Mouse (Mus musculus) thymus, postnatal 14 days (tissue): ENCODE data around the gene Fdx1.

Source experiments
- DNase-seq: peaks from one replicate; pipeline ENCODE4 v3.0.0; 2021

Gene Fdx1

DNA sequence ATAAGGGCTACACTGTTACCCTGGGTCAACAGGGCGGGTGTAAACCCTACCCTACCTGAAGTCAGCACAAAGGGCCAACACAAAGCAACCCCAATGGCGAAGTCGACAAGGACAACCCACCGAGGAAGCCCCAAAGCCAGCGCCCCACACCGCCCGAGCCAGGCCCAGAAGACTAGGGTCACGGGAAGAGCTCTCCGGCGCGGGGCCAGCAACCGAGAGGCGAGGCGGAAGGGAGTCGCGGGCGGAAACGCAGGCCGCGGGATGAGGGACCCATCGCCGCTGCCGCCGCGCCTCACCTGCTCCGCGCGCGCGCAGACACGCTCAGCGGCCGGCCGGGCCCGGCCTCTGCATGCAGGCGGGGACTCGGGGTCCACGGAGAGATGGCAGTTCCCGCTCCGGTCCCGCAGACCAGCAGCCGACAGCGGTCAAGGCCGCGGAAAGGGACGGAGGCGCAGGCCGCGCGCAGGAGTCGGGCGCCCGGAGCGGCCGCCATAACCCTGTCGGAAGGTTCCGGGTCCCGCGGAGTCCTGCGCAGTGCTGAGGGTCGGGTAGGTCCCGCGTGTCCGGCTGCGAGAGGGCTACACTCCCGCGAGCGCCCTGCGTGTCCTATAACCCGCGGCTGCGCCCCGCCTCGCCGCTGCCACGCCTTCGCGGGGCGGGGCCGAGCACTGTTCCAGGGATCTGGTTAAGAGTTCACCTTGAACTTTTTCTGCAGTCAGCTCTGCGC lies at the start of gene Fdx1:
Fdx1 (minus strand) TSS at position 582 of the 727 bp plus-strand sequence.
- peak; percentile 82 for DNase-seq

DNA sequence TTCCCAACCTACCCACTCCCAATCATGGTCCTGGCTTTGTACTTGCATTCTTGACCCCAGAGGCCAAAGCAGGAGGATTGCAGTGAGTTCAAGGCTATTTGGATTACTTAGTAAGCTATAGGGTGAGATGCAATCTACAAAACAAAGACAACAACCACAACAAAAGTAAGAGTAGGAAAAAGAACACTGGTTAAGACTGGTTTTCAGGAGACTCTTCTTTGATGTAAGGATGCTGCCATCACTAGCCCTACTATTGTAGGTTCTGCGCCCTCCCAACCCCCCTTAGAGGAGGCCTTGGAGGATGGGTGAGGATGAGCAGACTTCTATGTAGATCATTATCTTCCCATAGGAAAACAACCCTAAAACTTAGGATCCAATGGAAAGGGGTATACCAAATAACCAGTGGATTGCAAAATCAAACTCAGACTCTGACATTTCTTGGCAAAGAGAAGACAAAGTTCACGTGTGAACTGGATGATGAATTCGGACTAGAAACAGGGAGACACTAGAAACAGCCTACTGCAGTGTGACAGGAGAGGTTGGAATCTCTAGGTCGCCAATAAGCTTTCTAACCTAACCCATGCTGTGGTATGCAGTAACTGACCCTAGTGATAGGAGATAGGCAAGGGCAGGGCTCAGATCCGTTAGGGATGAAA lies 49.6 kb upstream of the Fdx1 start:
- no peak for DNase-seq

DNA sequence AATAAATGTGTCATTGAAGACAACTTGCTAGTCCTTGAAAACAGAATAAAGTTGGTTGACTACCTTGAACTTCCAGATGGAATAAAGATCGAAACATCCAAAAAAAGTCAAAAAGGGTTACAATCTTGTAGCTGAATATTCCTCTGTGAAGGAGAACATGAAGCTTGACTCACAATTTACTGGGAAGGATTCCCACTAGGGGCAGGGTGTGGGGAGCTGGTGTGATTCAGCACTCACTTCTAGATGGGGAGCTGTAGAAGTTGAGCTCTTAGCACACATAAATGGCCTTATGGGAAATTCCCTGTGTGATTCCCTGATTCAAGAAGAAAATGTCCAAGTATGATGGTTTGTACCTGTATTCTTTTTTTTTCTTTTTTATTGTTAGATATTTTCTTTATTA lies 49.0 kb upstream of the Fdx1 start:
- DNase-seq, result no peak

DNA sequence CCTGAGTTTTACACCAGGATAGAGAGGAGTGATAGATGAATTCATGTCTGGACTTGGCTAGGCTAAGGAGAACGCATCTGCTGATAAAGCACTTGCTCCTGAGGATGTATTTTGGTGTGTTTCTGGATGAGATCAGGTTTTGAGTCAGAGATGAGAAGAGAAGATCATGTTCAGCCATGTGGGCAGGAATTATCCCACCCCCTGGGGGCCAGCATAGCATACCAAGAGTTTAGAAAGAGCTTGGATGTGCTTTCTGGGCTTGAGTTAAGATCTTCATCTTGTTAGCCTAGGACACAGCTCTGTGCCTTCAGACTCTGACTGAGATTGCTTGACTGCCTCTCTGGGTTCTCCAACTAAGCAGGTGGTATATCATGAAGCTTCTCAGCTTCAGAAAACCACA lies 45.2 kb upstream of the Fdx1 start:
- DNase-seq, result no peak

DNA sequence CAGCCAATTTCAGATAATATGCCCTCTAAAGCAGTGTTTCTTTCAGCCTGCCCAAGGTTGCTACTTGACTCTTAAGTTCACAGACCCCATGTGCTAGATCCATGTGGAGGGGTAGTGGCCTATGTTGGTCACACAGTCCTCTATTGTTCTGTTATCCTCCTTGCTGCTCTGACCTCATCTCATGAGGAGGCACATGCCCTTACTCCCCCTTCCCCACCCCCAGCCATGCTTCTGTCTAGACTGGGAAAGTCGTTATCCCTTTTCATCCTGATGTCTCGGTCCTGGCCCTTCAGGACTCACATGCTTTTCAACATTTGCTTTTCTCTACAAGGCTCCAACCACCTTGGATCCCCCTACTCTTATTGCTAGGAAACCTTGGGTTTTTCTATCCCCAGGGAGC lies 44.0 kb upstream of the Fdx1 start:
- DNase-seq, result no peak

DNA sequence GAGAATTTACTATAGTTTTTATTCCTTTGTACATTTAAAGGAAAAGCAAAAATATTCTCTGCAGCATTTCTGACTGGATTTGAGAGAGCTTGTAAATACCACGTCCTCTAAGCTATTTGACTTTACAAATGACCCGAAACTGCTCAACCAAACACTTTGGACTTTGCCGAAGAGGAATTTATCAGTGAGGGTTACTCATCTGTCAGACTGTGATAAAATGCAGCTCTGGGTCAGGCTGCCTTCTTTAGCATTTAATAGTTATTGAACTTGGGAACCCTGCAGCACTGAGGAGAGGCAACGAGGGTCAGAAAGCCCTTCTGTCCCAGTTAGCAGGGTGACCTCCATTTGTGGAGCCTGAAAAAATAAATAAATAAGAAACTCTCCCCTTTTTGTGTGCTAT lies 40.1 kb upstream of the Fdx1 start:
- DNase-seq, result no peak

DNA sequence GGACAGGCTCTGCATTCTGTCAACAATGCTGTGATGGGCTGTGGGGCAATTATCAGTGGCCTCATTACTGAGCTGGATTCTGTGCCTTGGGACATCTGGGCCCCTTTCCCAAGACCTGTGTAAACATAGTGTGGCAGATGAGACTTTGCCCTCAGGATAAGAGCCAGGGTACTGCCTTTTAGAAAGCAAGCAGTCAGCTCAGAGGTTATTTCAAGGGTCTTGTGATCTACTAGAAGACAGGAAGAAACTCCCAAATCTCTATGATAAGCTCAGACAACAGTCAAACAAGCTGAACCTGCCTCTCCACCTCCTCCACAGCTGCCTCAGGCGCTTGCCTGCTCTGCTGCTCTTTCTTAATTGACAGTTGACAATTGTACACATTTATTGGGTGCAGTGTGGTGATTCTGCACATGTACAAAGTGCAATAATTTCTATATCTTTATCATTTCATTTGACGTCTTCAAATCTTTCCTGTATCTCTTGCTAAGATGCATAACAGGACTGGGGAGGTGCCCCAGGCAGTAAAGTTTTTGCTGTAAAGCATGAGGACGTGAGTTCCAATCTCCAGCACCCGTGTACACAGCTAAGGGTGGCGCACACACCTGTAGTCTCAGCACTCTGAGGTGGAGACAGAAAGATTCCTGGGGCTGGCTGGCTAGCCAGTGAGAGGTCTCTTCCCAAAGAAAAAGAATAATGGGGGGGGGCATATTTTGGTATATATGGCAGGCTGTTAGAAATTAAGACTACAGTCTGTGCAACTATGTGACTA lies 32.2 kb upstream of the Fdx1 start:
- DNase-seq, result no peak

DNA sequence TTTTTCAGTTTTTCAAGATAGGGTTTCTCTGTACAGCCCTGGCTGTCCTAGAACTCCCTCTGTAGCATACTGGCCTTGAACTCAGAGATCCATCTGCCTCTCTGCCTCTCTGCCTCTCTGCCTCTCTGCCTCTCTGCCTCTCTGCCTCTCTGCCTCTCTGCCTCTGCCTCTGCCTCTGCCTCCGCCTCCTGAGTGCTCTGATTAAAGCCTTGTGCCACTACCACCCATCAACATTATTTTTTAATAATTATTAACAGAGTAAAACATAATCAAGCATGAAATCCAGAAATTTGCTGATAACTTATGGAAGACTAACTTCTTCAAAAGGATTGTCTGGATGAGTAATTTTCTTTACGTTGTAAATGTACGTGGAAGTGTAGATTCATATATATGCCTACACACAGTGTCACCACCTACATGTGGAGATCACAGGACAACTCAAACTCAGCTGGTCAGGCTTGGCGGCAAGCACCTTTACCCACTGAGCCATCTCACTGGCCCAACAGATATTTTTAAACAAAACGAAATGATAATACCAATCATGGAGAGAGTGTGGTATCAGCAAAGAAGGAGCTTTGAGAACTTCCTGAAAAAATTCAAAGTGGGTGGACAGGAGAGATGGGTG lies 31.4 kb upstream of the Fdx1 start:
- DNase-seq, result no peak

DNA sequence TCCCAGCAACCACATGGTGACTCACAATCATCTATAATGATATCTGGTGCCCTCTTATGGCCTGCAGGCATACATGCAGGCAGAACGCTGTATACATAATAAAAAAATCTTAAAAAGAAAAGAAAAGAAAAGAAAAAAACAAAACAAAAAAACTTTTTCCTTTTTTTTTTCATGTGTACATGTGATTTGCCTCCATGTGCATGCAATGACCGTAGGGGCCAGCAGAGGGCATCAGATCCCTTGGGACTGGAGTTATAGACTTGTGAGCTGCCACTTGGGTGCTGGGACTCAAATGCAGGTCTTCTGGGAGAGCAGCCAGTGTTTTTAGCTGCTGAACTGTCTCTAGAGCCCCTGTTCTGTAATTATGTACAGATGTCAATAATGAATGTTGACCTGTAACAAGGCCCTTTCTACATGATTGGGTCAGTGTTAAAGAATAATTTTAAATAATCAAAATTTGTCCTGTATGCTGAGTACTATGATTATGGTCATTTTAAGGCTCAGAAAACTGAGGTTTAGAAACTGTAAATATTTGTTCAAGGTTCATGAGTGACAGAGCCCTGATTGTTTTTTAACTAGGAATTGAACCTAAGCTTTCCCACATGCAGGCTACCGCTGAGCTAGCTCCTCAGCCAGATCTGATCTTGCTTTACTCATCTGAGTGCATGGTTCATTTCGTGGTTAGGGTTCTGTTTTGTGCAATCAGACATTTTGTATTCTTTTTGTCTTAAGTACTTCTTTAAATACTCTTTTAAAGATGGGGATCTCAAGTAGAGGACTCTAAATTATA lies 30.3 kb upstream of the Fdx1 start:
- peak; percentile 61 for DNase-seq

DNA sequence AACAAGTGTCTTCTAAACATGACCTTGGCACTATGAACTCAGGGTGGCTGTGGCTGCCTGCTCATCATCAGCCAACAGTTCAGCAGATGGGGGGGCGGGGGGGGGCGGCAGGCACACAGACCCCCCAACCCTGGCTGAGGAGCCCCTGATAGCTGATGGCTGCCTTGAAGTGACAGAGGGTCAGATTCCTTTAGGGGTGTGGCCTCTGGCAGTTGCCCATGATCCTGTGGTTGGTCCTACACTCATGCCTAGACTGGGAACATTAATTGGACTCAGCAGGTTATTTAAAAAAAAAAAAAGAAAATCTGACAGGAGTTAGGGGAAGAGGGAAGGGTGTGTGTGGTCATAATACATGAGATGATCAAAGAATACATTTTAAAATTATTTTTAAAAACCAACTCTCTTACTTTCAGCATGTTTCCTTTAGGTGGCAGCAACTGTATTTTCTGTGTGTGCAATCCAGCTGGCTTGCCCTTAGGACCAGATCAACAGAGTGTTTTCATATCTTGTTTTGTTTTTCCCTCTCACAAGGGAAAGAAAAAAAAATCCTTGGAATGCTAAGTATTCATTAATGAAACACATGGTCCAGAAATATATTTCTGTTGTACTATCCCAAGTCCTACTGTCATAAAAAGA lies 28.0 kb upstream of the Fdx1 start:
- DNase-seq, result no peak

DNA sequence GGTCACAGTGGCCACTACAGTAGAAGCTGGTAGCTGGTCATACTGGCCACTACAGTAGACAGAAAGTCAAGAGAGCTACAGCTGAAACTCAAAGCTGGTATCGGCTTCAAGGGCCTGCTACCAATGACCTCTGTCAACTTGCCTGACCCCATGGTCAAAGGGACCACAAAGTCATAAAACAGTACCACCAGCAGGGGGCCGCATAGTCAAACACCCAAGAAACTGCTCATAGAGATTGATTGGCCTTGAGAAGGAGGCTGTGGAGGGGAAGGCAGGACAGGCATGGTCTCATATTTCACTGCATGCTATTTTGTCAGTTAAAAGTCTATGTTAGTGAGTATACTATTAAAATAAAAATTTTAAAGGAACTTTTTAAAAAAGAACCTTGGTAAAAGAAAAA lies 27.5 kb upstream of the Fdx1 start:
- DNase-seq, result peak; percentile 65

DNA sequence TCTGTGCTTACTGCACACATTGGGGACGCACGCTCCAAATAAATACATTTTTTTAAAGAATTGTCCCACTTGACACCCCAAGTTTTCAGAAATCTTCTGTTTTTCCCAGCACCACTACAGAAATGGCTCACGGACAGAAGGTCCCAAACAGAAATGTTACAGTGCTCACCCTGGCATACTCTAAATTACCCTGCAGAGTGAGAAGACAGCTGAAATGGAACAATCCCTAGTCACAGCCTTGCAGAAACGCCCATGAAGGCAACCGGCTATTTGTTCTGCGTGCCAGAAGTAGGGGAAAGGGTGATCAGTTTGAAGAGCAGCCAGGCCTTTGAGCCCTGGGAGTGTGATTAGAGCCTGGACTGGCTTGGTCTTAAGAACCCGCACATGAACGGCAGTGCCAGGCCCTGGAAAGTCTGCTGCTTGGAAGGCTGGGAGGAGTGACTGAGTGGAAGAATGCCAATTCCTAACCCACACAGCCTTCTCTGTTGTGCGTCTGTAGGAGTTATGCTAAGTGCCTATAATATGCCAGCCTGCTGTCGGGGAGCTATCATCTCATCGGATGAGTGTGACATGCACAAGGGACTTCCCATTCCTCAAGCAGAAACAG lies 22.2 kb upstream of the Fdx1 start:
- no peak for DNase-seq

DNA sequence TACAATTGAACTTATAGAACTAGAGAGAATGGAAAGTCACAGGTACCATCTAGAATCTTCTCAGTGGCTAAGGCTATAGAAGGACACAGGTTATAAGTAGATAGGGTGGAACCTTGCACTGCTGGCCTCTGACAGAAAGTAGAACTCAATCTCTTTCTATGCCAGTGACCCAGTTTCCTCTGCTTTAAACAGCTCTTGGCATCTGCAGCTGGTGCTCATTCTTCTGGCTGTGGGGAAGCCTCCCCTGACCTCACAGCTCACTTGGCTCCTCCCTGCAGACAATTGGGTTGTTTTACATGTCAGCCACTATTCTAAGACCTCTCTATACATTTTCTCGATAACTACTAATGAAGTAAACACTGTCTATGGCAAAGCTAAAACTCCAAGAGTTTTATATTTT lies 17.8 kb upstream of the Fdx1 start:
- peak; percentile 69 for DNase-seq

DNA sequence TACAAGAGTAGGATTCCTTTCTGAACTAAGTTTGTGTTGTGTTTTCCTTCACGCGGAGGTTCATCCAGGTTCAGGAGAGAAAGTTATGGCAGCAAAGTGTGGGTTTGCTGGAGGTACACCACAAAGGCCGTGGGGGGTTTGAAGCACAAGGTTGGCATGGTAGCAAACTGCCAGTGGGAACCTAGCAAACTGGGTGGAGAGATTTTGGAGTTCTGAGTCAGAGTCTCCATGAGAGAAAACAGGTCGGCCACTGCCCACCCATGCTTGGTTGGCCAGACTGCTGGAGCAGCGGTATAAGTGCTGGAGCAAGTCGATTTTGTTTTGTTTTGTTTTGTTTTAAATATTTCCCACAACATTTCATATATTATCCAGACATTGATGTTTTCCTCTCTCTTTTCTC lies 15.9 kb upstream of the Fdx1 start:
- no peak for DNase-seq

DNA sequence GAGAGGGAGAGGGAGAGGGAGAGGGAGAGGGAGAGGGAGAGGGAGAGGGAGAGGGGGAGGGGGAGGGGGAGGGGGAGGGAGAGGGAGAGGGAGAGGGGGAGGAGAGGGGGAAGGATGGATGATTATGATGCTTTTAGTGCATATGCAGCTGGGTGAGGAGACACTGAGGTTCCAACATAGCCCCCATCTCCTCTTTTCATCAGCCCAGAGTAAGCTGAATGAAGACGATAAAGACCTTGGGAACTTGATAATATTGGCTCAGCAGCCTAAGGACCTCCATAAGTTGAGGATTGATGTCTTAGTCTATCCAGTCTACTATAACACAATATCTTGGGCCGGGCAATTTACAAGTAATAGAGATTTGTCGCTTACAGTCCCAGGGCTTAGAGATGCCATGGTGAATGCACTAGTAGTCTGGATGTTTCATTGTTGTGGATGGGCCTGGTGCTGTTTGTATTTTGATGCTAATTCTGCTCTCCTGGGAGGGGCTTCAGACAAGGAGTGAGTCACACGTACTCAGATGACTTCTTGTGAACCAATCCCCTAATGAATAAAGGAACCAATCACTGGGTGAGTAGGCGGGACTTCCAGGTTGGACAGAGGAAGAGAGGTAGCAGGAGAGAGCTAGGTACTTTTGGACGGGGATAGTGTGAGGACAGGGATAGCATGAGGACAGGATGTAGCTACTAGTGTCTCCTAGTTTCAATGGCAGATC lies 15.3 kb upstream of the Fdx1 start:
- DNase-seq, result no peak

DNA sequence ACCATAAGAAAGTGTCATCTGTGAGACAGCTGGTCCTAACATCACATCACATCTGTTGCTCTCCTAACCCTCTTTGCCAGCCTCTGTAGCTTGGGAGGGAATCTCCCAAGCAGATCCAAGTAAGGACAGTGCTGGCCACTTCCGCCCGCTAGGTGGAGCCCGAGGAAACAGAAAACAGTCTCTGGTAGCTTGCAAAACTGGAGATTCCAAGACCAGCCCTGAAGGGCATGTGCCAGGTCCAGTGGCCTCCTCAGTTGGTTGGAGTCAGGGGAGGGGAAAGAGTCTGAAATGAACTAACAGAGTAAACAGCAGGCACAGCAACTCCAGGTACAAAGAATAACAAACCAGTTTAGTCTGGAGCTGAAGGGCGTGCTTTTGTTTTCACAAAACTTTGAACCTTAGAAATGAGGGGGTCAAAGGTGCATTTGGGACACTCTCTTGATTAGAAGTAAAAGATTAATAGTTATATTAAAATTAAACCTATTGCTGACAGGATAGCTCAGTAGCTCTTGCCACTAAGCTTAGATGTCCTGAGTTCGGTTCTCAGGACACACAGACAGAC lies 14.2 kb upstream of the Fdx1 start:
- peak; percentile 82 for DNase-seq

DNA sequence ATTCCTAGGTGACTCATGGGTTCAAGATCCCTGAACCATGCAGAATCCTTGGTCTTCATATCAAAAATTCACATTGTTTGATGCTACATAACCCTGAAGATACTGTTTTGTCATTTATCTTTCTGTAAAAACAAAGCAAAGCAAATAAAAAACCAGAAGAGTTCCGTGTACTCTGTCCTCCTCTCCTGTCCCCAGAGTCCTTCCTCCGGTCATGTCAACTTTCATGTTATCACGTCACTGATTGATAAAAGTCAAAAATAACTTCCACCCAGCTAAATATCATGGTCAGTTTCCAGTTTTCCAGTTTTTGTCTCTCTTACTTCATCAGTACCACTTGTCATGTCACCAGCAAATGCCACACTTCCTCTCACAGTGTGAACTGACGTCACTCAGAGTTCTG lies 11.5 kb upstream of the Fdx1 start:
- DNase-seq, result no peak

DNA sequence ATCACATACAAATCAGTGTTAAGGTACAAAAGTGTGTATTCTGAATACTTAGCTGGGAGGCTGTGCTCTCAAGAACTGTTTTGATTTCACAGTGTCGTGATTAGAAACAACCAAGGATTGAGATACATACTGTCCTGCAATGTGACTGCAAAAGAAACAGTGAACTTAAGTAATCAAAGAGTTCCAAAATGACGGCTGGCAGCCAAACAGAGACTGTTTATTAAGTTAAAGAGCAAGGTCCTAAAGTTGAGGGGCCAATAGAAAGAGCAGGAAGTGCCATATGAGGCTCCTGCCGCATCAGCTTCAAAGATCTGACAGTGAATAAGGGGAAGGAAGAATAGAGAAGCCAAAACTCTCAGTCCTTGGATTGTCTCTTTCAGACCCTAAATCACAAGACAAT lies 10.5 kb upstream of the Fdx1 start:
- DNase-seq, result no peak

DNA sequence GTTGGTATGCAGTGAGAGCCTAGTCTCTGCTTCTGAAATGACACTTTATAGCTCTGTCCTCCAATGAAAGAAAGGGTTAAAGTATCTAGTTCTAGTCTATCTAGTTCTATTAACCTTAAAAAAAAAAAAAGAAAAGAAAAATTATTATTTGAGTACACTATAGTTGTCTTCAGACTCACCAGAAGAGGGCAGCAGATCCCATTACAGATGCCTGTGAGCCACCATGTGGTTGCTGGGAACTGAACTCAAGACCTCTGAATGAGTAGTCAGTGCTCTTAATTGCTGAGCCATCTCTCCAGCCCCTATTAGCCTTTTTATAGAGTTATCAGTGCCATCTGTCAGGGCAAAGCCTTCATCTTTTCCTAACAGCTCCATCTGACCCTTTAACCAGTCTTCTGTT lies 3.0 kb upstream of the Fdx1 start:
- peak; percentile 21 for DNase-seq

DNA sequence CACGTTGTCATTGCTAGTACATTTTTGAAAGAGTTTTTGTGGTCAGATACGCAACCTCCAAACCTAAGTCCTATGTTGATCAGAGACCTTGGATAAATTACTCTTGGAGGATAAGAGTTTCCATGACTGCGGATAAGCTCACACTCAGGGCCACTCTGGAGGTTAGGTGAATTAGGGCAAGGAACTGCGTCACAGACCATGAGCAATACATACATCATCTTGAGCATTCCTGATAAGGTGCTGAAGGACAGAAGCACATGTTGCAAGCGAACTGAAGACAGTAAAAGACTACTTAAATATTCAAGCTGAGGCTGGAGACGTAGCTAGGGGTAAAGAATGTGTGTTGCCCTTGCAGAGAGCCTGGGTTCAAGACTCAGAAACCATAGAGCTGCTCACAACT lies 754 bp upstream of the Fdx1 start:
- no peak for DNase-seq
